In the genomic region with DNA sequence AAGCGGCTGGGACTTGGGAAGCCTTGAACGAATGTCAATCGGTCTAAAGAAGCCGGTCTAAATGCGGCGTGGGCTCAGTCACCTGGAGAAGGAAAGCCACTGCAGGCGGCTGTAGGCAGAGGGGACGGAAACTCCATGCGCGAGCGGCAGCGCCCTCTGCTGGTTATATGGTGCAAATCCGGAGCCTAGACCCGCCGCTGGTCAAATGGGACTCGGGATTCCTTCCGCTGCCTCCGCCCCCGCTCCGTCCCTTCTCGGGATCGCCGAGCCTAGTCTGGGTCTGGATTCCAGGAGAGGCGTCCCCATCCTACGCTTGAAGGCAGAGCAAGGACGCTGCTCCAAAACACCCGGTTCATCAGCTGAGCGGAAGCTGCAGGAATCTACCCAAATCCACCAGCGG, we compare ENCODE assay signal across 8 mouse cellular contexts. TPM values are rescaled to one million over a fixed set of nuclear protein-coding genes. Genes with fewer than 3 reads are reported as not detected.
DNase-seq lines count a peak whose midpoint lies in the region; ATAC-seq lines count a peak whose summit lies in the region.

No protein-coding gene starts in this region.

- ATAC-seq in hindbrain, embryonic 15.5 days (ENCODE audit: low FRiP score, low read depth), result peak; percentile 63

- H3K27me3 ChIP-seq in hindbrain, embryonic 15.5 days, result peaks cover 11% of the 10 kb centered on the region; the same call in 1 of the 2 replicates

- WGBS in hindbrain, embryonic 15.5 days, result under 1% methylated on average over 28 of the region's 29 CpGs

- peak; percentile 88 for DNase-seq in R1 (ENCODE audit: low read depth, low spot score)
- peak; percentile 98 to 99 for DNase-seq in cerebellum, postnatal 25 days
- peak; percentile 96 to 97 for DNase-seq in frontal cortex, postnatal 36 days (ENCODE audit: low spot score in 2 of 2)
- DNase-seq in layer of hippocampus, postnatal 36 days, result peak; percentile 92 to 93
- peak; percentile 92 for DNase-seq in lung, postnatal 25 days (ENCODE audit: low spot score)
- peak; percentile 76 for DNase-seq in retina, adult 2 months (ENCODE audit: low read depth, low spot score)
- DNase-seq in thymus, postnatal 25 days, result peak; percentile 84

- peak overlapping the region; percentile 92 for H3K27ac ChIP-seq in hindbrain, embryonic 15.5 days (replicated peaks)

- H3K9me3 ChIP-seq in hindbrain, embryonic 15.5 days, result no peaks in the 10 kb centered on the region

- H3K4me1 ChIP-seq in hindbrain, embryonic 15.5 days (replicated peaks), result peaks cover 25% of the 10 kb centered on the region

- peak overlapping the region; percentile 87 for H3K4me2 ChIP-seq in hindbrain, embryonic 15.5 days

- H3K9ac ChIP-seq in hindbrain, embryonic 15.5 days, result peak overlapping the region; percentile 82

- peak overlapping the region; percentile 78 for H3K4me3 ChIP-seq in hindbrain, embryonic 15.5 days

- no peaks in the 10 kb centered on the region for H3K36me3 ChIP-seq in hindbrain, embryonic 15.5 days

RNA-seq across cellular contexts. Expression of a gene that starts 34.2 kb away (rescaled TPM):
- 2.2 and 2.9 TPM in 2 replicates for polyA plus RNA-seq in hindbrain, embryonic 15.5 days (2015; fragmentation: Nextera tagmentation; extraction: Ambion mirVana)
- 1 to 10 TPM; 3.4 to 4.3 TPM for total RNA-seq in layer of hippocampus, postnatal 36 days (2021)

RNA-seq across cellular contexts. Expression of a gene that starts 34.4 kb away (rescaled TPM):
- 34.1 and 37.2 TPM in 2 replicates for polyA plus RNA-seq in hindbrain, embryonic 15.5 days (2015; fragmentation: Nextera tagmentation; extraction: Ambion mirVana)
- total RNA-seq in layer of hippocampus, postnatal 36 days (2021), result 100 to 1,000 TPM; 136 to 142 TPM

Comparison
In these comparisons a context has a peak if more than half of its experiments do, and no peak if none do; other contexts are left out.
1. Peak in every context shown above with its lines: DNase-seq, ATAC-seq, H3K4me3 ChIP-seq and H3K27ac ChIP-seq.